Mouse (Mus musculus) layer of hippocampus, adult 18-20 months (tissue): ENCODE data around the gene H2-DMa. TPM values are rescaled to one million over a fixed set of nuclear protein-coding genes. Genes with fewer than 3 reads are reported as not detected.

Source experiments
- DNase-seq, 2 experiments: peaks; one replicate each; pipeline ENCODE4 v3.0.0; 2022; ENCODE audit warnings: low spot score in 2 of 2
- long read RNA-seq: library from polyadenylated mRNA; stranded (forward); transcript quantifications from one replicate; pipeline ENCODE4 v2.0.0, GENCODE M21; 2021
- total RNA-seq, 2 experiments: library from RNA; stranded (reverse); gene quantifications; 2 replicates each; pipeline ENCODE4 v1.2.3; 2021

H2-DMa gene
- 10 to 100 TPM; 27.4 to 32.5 TPM for total RNA-seq
- long read RNA-seq, transcript H2-DMa-205 (5 exons, 1,108 nt) = major isoform, 16 of 37 reads
- long read RNA-seq, partial matches to known transcripts = 0 of 37 reads
- long read RNA-seq, other reads (novel, unspliced or antisense) = 21 of 37 reads

DNA sequence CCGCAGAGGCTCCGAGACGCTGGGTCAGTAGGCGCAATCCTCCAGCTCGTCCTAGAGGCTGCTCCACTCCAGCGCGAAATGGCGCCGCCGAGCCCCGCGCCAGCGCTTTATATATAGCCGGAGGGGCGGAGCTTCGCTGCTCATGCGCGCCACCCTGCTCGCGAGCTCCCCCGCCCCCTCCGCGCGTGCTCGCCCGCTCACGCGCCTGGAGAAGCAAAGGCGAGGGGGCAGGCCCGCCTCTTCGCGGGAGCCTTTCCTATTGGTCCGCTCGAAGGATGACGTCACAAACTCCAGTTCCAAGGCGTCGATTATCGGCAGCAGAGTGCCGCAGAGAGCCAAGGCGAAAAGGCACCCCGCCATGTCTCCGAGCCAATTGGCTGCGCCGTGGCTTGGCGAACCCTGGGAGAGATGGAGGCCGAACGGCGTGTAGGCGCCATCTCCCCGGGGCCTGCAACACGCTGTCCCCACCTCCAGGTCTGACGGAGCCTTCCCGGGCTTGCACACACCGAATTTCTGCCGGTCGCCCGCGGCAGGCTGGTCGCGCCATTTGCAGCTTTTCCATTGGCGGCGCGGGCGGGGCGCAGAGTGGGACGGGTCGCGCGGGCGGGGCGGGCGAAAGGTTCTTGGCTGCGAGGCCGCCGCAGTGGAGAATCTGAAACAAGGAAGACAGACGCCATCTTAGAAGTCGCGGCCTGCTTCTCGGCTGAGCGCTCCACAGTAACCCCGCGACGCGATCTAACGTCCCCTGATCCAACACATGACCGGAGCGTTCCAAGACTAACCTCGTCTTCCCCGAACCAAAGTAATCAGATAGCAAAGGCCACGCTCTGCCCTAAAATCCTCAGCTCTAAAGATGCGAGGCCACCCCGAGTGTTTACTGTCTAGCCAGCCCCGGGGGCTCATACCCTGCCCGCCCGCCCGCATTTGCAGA, at the start of gene H2-DMa:
TSS of gene H2-DMa (plus strand) at position 293 of the 931 bp plus-strand sequence.
- peak; percentile 99 to 100 for DNase-seq

DNA sequence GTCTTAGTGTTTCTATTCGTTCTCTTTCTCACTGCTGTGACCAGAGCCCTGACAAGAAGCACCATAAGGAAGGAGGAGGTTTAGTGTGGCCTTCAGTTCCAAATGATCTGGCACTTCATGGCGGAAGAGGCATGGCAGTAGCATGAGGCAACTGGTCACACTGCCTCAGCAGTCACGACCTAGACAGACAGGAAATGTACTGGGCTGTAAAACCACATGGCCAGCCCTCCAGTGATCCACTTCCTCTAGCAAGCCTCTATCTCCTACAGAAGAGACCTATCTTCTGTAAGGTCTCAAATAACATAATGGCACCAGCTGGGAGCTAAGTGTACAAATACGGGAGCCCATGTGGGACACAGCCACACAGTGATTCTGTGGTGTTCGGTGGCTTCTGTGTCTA, 47.2 kb upstream of the H2-DMa start:
- DNase-seq = no peak

DNA sequence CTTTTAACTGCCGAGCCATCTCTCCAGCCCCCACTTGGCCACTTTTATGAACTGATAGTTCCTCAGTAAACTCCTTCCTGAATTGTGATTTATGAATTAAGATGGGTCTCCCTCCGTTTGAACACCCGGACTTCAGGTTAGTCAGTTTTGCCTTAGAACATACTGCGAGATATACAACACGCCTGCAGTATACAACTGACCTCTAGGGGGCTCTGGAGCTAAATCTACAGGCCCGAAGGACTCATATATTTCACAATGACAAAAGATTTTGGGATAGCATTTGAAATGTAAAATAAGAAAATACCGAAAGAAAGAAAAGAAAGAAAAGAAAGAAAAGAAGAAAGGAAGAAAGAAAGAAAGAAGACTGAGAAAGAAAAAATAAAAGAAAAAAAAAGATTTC, 44.1 kb upstream of the H2-DMa start:
- peak in 1 of 2 experiments; percentile 87 for DNase-seq

DNA sequence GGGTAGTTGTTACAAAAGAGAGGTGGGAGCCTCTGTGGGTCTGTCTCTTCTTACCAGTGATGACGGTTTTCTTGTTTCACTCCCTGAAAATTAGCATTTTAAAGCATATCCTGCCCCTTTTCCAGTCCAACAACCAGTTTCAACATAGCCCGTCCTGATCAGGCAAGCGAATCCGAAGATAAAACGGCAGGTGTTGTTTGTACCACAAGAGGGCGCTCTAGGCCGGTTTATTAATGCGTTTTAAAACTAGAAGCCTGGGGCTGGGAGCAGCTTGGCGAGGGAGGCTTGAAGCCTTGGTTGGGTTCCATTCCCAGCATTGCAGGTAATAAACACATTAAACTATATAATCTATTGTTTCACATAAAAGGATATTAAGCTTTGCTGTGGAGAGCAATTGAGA, 41.8 kb upstream of the H2-DMa start:
- peak; percentile 42 to 85 for DNase-seq

DNA sequence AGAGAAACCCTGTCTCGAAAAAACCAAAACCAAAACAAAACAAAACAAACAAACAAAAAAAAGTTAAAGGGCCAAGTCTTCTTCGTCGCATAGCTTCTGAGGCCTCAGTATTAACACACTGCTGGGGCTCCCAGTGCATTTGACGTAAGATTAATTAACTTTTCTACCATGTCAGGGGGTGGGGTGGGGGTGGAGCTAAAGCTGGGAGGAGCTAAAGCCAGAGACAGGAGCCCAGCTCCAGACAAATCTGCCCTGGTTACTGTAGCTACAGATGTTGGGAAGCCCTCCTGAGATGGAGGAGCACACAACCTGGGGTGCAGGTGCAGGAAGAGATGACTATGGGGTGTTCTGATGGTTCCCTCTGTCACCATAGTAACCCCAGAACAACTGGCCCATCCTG, 41.2 kb upstream of the H2-DMa start:
- no peak for DNase-seq

DNA sequence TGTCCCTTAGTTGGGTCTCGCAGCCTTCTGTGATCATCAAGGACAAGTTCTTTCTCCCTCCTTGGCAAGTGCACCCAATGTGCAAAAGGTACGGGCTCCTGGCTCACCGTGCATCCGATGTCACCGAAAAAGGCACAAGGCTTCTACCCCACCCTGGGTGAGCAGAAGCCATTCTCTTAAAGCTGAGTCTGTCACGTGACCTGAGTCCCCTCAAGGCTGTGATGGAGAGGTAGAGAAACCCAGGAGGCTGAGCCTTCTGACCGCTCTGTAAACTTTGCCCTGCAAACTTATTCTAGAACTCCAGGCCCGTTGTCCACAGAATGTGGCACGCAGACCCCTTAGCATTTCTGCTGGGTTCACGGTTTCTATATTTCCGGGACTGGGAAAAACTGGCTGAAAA, 40.3 kb upstream of the H2-DMa start:
- DNase-seq = no peak

DNA sequence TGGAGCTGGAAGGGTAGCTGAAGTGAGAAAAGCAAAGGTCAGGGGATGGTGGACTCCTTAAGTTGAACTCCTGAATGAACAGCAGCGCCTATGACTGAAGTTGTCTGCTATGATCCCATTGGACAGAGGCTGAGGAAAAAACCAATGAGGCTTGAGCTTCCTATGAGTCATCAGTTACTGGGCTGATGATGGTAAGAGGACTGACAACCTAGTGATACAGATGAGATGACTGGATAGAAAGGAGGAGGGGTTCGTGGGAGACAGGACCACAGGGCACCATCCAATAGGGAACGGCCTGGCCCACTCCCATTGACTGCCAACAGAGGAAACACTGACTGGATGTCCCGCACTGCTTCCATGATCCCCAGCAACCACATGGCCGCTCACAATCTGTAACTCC, 39.7 kb upstream of the H2-DMa start:
- DNase-seq = peak; percentile 19 to 63

DNA sequence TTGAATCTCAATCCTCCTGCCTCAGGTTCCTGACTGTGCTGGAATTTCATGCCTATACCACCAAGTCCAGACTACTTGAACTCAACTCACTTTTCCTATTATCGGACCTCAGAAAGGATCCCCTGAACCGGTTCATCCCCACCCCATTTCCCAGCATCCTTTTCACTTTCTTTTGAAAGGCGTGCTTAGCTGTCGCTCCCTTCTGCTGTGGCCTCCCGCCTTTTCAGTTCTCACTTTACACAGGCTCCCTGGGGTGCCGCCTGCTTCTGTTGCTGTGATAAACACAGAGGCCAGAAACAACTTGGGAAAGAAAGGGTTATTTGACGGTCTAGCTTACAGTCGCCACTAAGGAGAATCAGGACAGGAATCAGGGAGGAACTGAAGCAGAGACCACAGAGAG, 36.2 kb upstream of the H2-DMa start:
- no peak for DNase-seq

DNA sequence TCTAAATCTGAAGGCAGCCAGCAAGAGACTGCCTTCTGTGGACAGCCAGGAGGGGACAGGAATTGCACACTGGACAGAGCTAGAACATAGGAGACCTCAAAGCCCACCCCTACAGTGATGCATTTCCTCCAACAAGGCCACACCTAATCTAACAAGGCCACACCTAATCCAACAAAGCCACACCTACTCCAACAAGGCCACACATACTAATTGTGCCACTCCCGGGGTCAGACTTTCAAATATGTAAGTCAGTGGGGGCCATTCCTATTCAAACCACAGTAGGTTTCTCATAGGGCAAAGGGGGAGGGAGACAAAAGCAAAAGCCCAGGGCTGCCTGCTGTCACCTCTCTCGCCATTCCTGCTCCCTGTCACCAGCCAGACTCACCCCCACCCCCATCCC, 32.0 kb upstream of the H2-DMa start:
- DNase-seq = no peak

DNA sequence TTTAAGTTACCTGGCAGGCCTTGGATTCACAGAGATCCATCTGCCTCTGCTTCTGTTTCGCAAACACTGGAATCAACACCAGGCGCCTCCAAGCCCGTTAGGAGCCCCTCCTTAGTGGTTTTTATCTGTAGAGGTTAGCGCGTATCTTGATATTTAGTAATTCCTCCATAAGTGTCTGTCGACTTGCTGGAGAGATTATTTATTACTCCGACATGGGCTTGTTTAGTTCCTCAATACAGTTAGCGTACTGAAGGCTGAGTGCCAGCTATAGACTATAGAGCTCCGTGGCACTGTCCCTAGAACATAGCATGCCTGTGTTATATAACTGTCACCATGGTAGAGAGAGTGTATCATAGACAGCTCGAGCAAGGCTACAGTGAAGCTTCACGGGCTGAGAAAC, 31.2 kb upstream of the H2-DMa start:
- DNase-seq = peak in 1 of 2 experiments; percentile 47

DNA sequence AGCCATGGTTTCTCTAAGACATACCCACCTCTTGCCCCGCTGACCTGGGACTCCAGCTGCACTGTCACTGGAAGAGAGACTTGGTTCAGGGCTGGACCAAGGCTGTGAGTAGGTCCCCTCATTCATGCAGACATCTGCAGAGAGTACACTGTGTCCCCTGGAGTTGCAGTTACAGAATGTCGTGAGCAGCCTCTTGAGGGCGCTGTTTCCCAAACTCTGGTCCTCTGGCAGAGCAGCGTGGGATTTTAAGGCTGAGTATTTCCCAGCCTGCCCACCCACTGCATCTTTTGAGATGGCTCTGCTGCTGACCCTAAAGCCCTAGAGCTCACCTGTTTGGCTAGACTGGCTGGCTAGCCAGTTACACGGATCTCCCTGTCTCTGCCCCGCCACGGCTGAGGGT, 28.4 kb upstream of the H2-DMa start:
- DNase-seq = no peak

DNA sequence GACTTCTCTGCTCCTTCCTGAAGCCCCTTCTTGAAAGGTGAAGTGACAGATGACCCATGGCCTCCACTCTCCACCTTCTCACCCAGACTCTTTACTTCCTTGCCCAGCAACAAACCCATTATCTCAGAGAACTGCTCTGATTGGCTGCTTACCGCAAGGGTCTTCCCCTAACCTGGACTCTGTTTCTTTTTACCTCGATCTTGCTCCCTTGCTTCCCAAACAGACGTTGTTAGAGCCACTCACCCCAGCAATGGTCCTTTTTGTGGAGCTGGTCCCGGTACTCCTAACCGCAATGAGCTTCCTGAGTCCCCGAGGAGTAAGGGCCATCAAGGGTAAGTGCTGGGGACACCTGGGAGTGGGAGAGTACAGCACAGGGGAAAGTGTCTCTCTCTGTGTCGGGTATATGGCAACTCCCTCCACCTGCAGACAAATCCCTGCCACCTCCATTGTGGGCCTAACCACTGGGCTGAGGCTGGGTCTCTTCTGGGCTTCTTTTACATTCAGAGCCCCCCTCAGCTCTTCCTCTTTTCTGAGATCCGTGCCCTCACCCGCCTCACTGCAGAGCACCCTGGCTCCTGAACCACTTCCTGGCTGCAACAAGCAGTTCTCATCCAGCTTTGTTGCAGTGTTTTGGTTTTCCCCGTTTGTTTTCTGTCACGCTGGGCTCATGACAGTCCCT, 27.0 kb upstream of the H2-DMa start, which contains the start of gene H2-Oa:
TSS of gene H2-Oa (plus strand) at position 144 of the 679 bp plus-strand sequence.
- DNase-seq = no peak

DNA sequence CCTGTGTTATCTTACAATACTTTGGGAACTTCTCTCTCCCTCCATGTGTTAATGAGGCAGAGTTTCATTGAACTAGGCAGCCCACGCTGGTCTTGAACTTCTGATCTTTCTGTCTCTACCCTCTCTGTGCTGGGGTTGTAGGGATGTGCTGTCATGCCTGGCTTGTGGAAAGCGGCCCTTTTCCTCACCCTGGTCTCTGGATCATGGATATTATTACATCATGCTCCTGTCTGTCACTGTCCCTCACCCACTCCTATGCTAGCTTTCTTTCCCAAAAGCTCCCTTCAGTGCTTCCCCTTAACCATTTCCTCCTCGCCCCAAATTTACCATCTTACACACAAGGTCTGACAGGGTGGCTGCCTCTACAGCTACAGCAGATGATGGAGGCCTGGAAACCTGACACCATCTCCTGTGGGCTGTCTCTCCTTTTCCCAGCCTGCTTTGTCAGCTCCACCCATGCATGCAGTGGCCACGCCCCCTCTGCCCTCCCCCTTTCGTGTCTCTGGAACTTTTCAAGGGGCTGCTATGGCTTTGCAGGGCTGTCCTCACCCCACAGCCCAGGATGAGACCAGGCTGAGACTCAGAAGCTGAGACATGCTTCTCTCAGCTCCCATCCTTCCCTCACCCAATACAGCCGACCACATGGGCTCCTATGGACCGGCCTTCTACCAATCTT, 26.0 kb upstream of the H2-DMa start:
- no peak for DNase-seq

DNA sequence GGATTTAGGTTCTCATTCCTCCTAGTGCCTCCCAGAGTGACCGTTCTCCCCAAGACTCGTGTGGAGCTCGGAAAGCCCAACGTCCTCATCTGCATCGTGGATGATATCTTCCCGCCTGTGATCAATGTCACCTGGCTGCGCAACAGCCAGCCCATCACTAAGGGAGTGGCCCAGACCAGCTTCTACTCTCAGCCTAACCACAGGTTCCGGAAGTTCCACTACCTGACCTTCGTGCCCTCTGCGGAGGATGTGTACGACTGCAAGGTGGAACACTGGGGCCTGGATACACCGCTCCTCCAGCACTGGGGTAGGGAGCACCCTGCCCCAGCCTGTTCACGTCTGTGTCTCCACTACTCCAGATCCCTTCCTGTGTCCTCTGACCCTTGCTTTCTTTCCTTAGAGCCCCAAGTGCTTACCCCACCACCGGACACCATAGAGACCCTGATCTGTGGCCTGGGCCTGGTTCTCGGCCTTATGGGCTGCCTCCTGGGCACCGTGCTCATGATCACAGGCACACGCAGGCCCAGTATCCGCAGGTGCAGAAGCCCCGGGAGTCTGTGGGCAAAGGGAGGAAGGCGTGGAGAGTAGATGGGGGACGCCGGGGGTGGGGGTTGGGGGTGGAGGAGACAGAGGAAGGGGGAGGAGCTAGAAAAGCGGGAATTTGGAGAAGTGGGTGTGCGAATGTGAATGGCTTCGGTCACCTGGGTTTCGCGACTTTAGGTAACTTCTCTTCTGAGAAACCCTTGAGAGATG, 24.9 kb upstream of the H2-DMa start:
- no peak for DNase-seq

DNA sequence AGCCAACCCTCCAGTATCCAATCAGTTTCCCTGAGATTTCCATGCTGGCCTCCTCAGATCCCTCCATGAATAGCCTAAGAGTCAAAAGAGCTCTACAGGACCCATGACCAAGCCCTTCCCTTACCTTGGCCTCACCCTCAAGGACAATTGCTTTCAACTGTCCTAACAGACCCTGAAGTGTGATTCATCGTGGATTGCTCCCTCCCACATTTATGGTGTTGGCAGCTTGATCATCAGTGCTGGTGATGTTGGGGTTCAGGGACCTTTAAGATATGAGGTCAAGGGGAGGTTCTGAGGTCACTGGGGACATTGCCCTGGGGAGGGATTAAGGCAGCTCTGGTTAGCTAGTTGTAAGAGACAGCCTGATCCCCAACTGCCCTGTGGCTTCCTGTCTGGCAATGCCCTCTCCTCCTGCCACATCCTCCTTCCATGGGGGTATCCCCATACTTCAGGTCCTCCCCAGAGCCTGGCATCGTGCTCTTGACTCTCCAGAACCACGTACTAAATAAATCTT, 22.8 kb upstream of the H2-DMa start:
- DNase-seq = no peak

DNA sequence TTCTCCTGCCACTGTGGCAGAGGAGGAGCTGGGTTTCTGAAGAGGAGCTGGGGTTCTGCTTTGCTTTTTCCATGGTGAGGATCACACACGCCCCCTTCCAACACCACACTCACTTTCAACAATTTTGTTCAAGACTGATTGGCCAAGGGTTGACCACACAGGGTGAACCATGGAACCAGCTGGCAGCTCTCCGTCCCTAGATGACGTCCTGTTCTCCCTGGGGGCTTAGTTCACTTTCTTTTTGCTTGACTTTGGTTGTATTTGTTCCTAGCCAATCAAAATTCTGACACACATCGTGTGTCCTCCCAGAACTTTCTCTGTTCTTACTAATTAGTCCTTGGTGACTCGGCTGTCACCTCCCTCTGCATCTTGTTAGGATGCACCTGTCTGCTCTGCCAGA, 22.1 kb upstream of the H2-DMa start:
- DNase-seq = no peak

DNA sequence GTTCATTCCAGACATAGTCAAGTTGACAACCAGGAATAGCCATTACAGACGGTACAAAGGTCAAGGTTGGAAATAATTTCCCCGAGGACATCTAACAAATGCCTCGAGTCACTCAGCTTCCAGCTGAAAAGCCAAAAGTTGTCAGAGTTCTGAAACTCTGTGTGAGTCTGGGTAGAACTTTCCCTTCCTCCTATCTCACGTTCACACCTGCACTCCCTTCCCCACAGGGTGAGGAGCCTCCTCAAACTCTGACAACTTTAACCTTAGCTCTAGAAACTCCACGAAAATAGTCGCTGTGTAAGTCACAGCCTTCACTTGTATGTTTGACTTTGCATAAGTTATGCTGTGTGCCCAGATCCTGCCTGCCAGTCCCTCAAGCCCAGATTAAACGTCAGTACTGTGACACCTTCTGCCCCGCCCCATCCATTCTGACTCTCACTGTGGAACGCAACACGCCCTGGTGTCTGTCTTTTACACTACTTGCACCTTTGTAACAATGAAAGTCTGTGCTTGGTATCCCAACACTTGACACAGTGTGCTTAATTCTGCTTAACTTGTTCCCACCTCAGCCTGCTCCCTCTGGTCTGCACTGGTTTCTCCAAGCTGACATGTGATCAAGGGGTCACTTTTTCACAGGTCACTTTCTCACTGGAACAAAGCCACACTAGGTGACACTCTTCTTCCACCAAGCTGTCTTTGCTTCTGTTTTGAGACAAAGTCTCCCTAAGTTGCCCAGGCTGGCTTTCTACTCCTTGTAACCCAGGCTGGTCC, 20.4 kb upstream of the H2-DMa start:
- no peak for DNase-seq

DNA sequence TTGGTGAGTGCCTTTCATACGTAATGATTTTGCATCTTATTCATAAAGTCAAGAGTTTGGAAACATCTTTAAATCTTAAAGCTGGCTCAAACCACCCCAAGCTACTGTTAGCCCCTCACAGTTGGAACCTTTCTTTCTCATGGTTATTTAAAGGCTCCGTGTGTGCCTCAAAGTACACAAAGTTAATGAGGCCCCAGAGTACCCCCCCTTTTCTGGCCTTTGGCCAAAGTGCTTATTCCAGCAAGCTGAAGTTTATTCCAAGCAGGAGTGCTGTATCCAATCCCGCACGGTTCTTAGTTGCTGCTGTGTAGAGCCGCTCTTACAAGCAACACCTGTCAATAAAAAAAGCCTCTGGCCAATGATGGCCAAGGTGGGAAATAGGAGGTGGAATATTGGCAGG, 19.8 kb upstream of the H2-DMa start:
- no peak for DNase-seq

DNA sequence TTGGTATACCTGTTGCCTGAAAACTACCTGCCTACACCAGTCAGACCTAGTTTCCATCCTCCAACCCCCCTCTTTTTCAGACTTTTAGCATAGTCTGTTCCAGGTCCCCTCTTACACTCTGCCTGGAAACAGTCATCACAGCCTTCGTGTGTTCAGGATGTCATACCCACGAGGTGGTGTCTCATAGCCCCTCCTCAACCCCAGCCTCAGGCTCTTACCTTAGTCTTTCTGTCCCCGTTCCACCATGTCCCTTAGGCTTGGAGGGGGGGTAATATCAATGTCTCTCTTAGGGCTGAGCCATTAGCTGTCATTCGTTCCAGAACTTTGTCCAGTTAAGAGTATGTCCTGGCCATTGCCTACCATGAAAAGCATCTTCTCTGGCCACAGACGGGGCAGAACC, 18.2 kb upstream of the H2-DMa start:
- DNase-seq = no peak

DNA sequence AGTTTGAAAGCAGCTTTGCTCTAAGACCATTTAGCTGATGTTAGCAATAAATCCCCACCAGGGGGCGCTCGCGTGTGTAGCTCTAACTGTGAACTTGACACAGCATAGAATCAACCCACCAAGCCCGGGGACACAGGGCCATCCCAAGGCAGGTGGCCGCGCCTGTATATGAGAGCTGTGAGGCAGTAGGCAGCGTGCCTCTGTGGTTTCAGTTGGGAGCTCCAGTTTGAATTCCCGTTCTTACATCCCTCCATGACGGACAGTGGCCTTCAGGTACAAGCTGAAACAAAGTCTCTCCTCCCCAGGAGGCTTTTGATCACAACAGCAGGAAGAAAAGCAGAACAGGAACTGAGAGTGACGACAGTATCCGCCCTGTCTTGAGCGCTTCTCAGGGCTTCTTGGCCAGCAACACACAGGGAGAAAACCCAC, 17.7 kb upstream of the H2-DMa start:
- DNase-seq = peak; percentile 77 to 95
